Mouse (Mus musculus): ENCODE measurements around the gene Rnf182. TPM values are rescaled to one million over a fixed set of nuclear protein-coding genes. Genes with fewer than 3 reads are reported as not detected.

The Rnf182 gene
- polyA plus RNA-seq, 1 experiment, result 0.47 TPM

DNA sequence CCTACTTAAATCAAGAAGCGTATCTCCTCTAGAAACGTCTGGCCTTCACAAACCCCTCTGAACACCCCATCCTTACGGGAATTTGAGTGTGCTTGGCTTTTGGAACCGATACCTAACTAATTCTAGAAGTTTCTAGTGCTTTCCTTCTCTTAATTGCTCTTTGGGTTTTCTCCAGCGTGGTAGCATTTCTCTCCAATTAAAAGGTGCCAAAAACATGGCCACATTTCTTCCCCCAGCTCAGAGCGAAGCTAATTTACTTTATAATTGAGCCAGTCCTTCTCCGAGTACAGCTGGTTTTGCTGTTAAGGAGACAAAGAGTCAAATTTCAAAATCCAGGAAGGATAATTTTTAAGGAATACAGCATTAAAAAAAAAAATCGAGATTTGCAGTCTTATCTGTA, 32.0 kb upstream of the Rnf182 start:
- Histone ChIP-seq H3K4me3 (ENCODE audit: insufficient read depth, low read length) (no peak overlapping the region), H3K4me1 (ENCODE audit: control insufficient read depth, insufficient read depth, low read length) (no peaks in the 10 kb centered on the region), H3K27ac (ENCODE audit: insufficient read depth, low read length) (no peak overlapping the region)
- TF ChIP-seq POLR2A (IDR thresholded peaks at IDR 0.05; ENCODE audit: low read depth, low read length), result no peak
- no peak for TF ChIP-seq CTCF (IDR thresholded peaks at IDR 0.05; ENCODE audit: borderline replicate concordance, insufficient read depth, low read length)

DNA sequence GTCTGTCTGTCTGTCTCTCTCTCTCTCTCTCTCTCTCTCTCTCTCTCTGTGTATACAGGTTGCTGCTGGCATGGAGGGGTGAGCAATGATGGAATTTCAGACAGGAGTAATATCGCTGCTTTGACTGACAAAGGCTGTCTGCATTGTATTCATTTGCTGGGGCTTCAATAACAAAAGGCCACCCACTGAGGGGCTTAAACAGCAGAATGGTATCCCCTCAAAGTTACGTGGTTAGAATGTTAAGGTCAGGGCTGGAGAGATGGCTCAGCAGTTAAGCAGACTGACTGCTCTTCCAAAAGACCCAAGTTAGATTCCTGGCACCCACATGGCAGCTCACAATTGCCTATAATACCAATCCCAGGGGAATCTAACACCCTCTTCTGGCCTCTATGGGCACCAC, 30.2 kb upstream of the Rnf182 start:
- H3K27ac ChIP-seq (ENCODE audit: insufficient read depth, low read length), result no peak overlapping the region
- no peak overlapping the region for H3K4me3 ChIP-seq (ENCODE audit: insufficient read depth, low read length)
- TF ChIP-seq CTCF (IDR thresholded peaks at IDR 0.05; ENCODE audit: borderline replicate concordance, insufficient read depth, low read length), result no peak
- TF ChIP-seq POLR2A (IDR thresholded peaks at IDR 0.05; ENCODE audit: low read depth, low read length), result no peak
- no peaks in the 10 kb centered on the region for H3K4me1 ChIP-seq (ENCODE audit: control insufficient read depth, insufficient read depth, low read length)

- TF ChIP-seq CTCF (IDR thresholded peaks at IDR 0.05; ENCODE audit: borderline replicate concordance, insufficient read depth, low read length) (no peak), POLR2A (IDR thresholded peaks at IDR 0.05; ENCODE audit: low read depth, low read length) (no peak)
- Histone ChIP-seq H3K27ac (ENCODE audit: insufficient read depth, low read length) (no peak overlapping the region), H3K4me1 (ENCODE audit: control insufficient read depth, insufficient read depth, low read length) (no peaks in the 10 kb centered on the region), H3K4me3 (ENCODE audit: insufficient read depth, low read length) (no peak overlapping the region)
Measured at GRCm38 (mm10) chr13:43586966-43587365, 28.5 kb upstream of the Rnf182 start.

DNA sequence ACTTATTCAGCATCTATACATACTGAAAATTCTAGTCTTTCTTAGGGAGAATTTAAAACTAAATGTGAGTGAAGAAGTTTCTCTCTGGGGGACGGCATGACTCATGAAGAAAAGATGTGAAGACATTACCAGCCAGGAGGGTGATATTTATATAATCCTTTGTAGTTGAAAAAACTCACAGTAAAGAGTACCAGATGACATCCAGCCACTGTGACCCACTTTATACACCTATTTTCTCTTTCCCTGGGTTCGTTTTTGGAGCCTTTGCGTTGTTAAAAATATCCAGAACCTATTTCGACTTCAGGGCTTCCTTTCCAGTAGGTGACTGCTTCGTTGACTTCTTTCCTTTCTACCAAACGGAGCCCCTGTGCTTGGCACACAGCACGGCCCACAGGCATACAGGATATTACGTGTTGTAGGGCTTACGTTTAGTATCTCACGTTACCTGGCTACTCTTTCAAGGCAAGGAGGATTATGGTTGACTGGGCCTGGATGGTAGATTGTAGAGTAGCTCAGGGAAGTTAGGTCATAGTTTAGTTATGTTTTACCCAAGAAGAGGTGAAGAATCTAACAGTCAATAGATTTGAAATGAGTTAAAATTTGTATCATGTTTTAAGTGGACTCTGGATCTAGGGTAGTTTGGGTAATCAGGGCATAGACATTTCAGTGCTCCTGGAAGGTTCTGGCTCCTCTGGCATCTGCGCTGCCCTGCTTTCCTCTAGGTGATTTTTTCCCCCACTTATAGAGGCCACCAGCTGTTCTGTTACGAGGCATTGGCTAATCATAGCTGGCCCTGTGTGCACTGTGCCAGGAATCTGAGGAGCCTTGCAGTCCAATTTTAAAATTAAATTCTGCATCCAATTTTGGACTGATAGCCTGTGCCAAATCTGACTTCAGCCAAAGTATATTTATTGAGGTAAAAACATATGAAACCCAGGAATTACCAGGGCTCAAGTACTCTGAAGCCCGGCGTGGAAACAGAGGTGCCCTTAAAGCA, 27.4 kb upstream of the Rnf182 start:
- TF ChIP-seq CTCF (IDR thresholded peaks at IDR 0.05; ENCODE audit: borderline replicate concordance, insufficient read depth, low read length) (no peak), POLR2A (IDR thresholded peaks at IDR 0.05; ENCODE audit: low read depth, low read length) (no peak)
- Histone ChIP-seq H3K27ac (ENCODE audit: insufficient read depth, low read length) (peak overlapping the region; percentile 68), H3K4me1 (ENCODE audit: control insufficient read depth, insufficient read depth, low read length) (no peaks in the 10 kb centered on the region; the same call in 1 of the 2 replicates), H3K4me3 (ENCODE audit: insufficient read depth, low read length) (no peak overlapping the region)

DNA sequence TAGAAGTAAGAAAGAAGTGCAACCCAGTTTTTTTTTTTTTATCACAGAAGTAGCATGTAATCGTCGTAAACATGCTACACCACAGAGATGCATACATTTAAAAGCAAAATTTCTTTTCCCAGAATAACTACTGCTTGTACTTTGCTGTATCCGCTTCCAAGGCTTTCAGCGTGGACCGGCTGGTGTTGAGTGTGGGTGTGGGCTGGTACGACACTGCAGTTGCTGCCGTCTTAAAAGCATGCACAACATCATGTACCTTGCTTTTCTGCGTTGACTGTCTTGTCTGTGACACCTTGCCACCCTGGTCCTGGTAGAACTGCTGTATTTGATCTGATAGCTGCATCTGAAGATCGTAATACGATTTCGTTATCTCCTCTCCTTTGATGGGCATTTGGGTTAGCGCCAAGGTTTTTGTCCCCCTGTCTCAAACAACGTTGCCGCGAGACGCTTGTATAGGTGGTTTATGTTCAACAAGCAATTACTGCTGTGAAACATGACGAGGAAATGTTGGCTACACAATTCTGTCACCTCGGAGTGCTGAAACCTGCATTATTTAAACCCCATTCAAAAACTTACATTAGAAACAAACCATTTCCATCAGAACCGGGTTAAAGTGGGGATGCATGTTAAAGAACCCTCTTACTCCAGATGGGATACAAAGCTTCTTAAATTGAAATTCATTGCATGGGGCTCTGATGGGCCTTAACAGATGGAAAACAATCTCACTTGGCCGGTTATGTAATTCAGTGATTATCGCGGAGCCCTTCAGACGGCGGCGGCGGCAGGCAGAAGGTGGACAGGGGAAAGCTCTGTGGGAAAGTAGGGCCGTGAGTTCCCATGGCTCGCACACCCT, 23.5 kb upstream of the Rnf182 start:
- Histone ChIP-seq H3K4me1 (ENCODE audit: control insufficient read depth, insufficient read depth, low read length) (no peaks in the 10 kb centered on the region; the same call in 1 of the 2 replicates), H3K27ac (ENCODE audit: insufficient read depth, low read length) (no peak overlapping the region), H3K4me3 (ENCODE audit: insufficient read depth, low read length) (no peak overlapping the region)
- TF ChIP-seq POLR2A (IDR thresholded peaks at IDR 0.05; ENCODE audit: low read depth, low read length), result no peak
- no peak for TF ChIP-seq CTCF (IDR thresholded peaks at IDR 0.05; ENCODE audit: borderline replicate concordance, insufficient read depth, low read length)

- H3K4me3 ChIP-seq (ENCODE audit: insufficient read depth, low read length), result no peak overlapping the region
- H3K27ac ChIP-seq (ENCODE audit: insufficient read depth, low read length), result no peak overlapping the region
- H3K4me1 ChIP-seq (ENCODE audit: control insufficient read depth, insufficient read depth, low read length), result no peaks in the 10 kb centered on the region; the same call in 1 of the 2 replicates
- TF ChIP-seq CTCF (IDR thresholded peaks at IDR 0.05; ENCODE audit: borderline replicate concordance, insufficient read depth, low read length), result no peak
- TF ChIP-seq POLR2A (IDR thresholded peaks at IDR 0.05; ENCODE audit: low read depth, low read length), result no peak
Measured at GRCm38 (mm10) chr13:43592681-43593068, 22.8 kb upstream of the Rnf182 start.

DNA sequence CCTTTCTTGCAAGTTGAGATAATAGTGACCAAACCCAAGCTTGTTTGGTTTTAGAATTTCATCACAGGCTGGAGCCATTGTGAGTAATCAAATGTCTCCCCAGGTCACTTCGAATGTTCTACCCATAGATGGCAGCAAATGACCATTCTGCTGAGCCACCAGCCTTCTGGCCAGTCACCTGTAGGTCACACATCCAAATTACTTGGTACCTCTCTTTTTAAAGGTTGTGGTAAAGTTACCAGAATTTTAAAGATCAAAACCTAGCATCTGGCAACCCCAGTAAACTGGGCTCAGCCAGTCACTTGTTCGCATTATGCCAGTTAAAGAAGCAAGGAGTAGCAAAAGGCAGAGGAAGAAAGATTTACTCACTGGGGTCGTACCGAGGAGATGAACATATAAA, 19.6 kb upstream of the Rnf182 start:
- Histone ChIP-seq H3K27ac (ENCODE audit: insufficient read depth, low read length) (no peak overlapping the region), H3K4me1 (ENCODE audit: control insufficient read depth, insufficient read depth, low read length) (no peaks in the 10 kb centered on the region; the same call in 1 of the 2 replicates), H3K4me3 (ENCODE audit: insufficient read depth, low read length) (no peak overlapping the region)
- TF ChIP-seq POLR2A (IDR thresholded peaks at IDR 0.05; ENCODE audit: low read depth, low read length), result no peak
- TF ChIP-seq CTCF (IDR thresholded peaks at IDR 0.05; ENCODE audit: borderline replicate concordance, insufficient read depth, low read length), result peak; percentile 86

GRCm38 (mm10) chr13:43600967-43601366, 14.5 kb upstream of the Rnf182 start:
- no peak overlapping the region for H3K4me3 ChIP-seq (ENCODE audit: insufficient read depth, low read length)
- no peak overlapping the region for H3K27ac ChIP-seq (ENCODE audit: insufficient read depth, low read length)
- TF ChIP-seq CTCF (IDR thresholded peaks at IDR 0.05; ENCODE audit: borderline replicate concordance, insufficient read depth, low read length) (no peak), POLR2A (IDR thresholded peaks at IDR 0.05; ENCODE audit: low read depth, low read length) (no peak)
- H3K4me1 ChIP-seq (ENCODE audit: control insufficient read depth, insufficient read depth, low read length), result no peaks in the 10 kb centered on the region

DNA sequence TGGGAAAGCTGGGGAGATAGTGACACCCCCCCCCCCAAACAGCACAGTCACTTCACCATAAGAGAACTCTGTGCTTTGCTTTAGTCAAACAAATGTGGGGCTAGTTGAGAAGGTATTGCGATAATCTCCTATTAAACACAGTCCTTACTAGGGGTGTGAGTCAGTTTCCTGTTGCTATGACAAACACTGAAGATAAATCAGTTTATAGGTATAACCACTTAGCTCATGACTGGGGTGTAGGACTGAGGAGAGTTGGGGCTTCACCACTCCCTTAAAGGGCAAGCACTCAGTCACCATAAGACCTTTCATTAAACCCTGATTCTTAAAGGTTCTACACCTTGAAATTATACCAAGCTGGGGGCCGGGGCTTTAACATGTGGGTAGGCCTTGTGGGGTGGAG, 13.1 kb upstream of the Rnf182 start:
- TF ChIP-seq POLR2A (IDR thresholded peaks at IDR 0.05; ENCODE audit: low read depth, low read length), result no peak
- no peak for TF ChIP-seq CTCF (IDR thresholded peaks at IDR 0.05; ENCODE audit: borderline replicate concordance, insufficient read depth, low read length)
- H3K4me3 ChIP-seq (ENCODE audit: insufficient read depth, low read length), result no peak overlapping the region
- H3K4me1 ChIP-seq (ENCODE audit: control insufficient read depth, insufficient read depth, low read length), result no peaks in the 10 kb centered on the region
- H3K27ac ChIP-seq (ENCODE audit: insufficient read depth, low read length), result no peak overlapping the region
